Mouse (Mus musculus): ENCODE results near the gene Apom. TPM values are rescaled to one million over a fixed set of nuclear protein-coding genes. Genes with fewer than 3 reads are reported as not detected.
A peak's percentile ranks its signal among the peaks of the same experiment; 100 is the strongest.

Gene Apom
- total and polyA plus RNA-seq, 3 experiments = 0.22 to 0.78 TPM; not detected in 1

DNA sequence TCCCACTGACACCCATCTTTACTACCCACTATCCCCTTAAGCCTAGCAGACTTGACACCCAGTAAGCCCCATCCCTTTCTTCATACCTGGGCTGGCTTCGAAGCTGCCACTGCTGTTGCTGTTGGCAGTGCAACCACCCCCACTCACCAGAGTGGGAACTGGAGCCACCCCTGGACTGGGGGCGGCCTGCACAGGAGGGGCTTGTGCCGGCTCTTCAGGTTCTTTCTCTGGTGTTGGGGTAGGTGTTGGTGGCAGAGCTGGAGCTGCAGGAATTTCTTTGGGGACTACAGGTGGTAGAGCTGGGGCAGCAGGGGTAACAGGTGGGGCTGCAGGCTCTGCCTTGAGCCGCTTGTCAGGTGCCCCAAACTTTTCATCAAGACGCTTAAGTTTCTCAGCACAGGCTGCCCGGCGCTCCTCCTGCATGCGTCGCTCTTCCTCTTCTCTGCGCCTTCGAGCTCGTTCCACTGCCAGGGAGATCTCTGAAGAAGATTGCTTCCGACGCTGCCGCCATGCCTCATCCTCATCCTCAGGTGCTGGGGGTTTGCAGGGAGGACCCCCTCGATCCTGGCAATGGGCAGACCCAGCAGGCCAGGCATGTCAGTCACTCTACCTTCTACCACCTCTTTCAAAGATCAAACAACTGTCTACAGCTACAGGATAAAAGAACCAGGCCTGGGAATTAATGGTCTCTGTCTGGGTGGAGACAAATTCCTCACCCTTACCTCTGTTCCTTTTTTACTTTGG lies 27.2 kb upstream of the Apom start:
- DNase-seq = no peak

DNA sequence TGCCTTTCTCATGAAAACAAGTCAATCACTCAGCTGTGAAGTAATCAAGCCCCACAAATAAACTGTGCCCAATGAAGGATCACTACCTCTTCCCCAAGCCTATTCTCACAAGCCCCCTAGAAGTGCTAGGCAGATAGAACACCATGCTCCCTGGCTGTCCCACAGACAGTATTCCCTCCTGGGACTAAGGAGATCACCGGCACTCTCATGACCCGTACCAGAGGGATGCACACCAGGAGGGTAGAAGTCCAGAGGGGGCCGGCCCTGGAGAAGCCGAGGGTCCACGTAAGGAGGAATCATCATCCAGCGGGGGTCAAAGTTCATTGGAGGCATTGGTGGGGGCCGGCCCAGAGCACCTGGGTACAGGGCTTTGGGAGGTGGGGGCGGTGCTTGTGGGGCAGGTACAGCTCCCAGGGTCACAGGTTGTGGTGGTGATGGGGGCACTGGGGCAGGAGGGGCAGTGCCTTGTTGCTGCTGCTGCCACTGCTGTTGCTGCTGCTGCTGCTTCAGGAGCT lies 25.9 kb upstream of the Apom start:
- DNase-seq = no peak

DNA sequence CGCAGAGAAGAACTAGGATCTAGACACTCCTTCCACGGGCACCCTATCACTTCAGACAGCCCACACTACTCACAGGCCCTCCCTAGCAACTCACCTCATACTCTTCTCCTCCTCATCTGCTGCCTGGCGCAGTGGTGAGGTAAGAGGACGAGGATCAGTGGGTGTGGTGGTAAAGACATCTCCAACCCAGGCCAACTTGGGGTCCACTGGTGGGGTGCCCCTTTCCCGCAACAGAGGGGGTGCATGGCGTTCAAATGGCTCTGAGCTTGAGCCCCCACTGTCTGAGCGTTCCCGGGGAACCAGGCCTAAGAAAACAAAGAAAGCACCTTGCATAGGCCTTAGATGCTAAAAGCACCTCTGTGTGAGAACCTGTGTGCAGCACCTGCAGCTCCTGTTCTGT lies 25.4 kb upstream of the Apom start:
- no peak for DNase-seq

DNA sequence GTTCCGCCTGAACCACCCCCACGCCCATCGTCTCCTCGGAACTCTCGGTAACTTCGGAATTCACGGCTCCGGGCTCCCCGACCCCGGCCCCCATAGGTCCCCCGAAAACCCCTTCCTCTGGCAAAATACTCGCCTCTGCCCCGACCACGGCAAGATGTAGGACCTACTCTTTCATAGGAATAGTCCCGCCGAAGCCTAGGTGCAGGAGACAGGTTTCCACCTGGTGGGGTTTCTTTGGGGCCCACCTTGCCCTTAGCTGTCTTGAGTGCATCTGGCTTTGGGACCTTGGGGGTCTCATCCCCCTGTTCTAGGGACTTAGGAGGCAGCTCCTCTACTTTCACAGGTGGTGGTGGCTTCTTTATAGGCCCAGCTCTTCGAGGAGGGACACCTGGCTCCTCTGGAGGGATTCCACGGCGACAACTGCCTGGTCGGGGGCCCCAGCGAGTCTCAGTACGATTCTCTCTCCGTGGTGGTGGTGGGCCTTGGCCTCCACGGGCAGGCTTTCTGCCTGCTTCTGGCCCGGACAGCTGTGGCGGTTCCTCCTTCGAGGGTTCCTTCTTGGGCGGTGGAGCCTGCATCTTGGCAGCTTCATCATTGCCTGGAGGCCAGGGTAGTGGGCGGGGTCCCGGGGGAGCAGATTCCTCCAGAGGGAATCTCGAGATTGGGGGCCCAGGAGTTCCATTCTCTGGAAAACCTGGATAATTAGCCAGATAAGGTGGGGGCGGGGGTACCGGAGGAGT lies 24.8 kb upstream of the Apom start:
- no peak for DNase-seq

DNA sequence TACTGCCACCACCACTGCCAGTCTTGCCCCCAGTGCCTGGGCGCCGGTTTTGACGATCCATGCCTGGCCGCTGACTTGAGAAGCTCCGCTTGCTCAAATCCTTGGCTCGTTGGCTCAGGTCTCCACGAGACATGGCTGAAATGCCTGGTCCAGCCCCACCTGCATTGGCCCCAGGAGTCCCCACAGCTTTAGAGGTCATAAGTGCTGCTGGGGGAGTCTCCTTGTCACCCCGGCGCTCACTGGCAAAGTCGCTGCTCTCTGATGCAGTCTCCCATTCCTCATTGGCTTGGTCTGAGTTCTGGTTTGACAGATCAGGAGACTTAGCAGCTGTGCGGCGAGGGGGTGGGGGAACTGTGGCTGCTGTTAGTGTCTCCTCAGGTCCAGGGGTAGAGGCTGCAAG lies 23.6 kb upstream of the Apom start:
- DNase-seq = no peak

DNA sequence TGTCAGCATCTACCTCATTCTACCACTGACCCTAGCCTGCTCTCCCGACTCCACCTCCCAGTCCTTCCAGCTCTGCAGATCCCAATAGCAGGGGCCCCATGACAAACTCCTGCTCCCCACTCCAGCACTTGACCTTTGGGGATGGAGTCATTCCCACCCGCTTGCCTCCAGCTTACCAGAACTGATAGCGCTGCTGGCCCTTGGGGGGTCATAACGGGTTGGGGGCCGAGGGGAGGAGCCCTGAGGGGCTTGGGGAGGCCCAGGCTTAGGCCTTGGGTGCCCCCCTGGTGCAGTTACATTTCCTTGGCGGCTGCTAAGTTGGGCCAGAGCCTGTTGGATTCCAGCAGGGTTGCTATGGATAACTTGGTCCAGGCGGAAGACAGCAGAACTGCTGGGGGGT lies 22.8 kb upstream of the Apom start:
- no peak for DNase-seq

DNA sequence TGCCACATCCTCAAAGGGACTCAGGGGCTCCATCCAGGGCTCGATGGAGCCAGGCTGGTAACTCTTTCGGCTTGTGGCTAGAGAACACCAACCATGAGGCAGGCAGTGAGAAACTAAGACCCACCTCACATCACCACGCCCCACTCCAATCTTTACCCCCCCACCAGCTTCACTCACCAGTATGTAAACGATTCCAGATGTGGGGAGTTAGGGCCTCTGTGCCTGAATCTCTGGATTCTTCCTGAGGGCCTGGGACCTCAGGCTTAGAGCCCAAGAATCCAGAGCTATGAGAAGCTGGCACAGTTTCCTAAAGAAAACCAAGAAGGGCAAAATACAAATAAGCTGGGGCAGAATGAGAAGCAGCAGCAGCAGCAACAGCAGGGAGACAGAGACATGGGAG lies 22.1 kb upstream of the Apom start:
- no peak for DNase-seq

DNA sequence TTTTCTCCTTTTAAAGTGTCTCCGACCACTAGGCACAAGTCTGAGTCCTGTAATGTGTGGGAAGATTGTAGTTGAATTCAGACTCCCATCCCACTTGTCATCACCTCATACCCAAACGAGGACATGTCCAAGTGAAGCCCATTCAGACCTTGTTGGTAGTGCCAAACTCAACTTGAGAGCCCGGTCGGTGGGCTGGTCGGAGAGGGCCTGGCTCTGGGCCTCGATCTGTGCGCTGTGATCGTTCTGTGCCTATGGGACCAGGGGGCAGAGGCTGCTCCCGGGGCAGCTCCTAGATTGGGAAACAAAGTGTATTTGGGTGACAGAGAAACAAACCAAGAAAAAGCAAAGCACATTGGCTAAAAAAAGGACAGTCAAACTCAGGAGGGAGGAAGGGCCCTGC lies 21.2 kb upstream of the Apom start:
- no peak for DNase-seq

DNA sequence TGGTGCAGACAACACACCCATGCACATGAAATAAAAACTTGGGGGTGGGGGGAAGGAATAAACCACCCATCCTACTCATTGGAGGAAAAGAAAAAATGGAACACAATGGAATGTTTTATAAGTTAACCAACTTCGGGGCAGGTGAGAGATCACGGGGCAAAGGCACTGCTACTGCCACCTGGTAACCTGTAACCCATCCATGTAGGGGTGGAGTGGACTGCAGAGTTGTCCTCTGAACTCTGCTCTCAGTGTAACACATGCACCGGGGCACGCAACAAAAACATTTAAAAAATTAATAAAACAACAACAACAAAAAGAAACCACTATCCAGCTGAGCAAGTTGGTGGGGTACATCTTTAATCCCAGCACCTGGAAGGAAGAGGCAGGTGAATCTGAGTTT lies 20.3 kb upstream of the Apom start:
- DNase-seq = no peak

DNA sequence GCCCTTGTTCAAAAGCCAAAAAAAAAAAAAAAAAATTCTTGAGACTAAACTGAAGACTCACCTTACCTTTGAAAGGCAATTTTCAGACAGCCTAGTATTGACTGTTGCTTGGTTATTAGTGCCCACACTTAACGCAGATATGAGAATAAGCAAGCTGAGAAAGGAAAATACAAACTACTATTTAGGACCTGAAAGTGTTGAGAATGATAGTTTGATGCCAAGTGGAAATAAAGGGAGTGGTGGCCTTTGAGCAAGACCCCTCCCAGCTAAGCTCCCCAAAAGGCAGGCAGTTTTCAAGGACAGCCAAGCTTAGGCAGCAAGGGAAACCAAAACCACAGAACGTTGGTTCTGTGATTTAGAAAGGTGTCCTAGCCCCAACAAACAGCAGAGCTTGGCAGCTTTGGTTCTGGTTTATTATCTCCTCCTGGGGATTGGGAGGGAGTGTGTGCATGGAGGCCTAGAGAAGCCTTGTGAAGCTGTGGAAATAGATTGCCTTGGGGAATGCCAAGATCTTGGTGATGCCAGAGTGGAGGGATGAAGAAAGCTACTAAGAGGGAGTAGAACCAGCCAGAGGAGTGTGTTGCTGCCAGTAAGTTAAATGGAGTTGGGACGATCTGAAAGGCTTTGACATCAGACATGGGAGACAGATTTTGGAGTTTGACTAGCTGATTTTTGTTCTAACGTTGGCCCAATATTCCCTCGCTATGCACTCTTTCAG lies 16.2 kb upstream of the Apom start:
- no peak for DNase-seq

DNA sequence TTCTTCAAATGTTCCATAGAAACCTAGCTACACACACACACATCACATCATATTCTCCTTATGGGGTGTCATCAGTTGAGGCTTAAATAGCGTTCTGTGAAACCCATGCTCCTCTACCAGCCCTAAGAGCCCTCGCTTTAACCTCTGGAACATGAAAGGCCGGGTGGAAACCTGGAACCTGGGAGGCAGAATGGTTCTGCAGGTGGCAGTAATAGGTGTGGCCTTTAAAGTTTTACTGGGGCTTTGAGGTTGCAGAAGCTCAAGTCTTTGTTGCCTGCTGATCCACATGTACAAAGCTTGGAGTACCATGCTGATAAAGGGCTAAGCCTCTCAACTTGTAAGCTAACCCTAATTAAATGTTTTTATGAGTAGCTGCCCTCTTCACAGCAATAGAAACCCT lies 15.5 kb upstream of the Apom start:
- DNase-seq = no peak

DNA sequence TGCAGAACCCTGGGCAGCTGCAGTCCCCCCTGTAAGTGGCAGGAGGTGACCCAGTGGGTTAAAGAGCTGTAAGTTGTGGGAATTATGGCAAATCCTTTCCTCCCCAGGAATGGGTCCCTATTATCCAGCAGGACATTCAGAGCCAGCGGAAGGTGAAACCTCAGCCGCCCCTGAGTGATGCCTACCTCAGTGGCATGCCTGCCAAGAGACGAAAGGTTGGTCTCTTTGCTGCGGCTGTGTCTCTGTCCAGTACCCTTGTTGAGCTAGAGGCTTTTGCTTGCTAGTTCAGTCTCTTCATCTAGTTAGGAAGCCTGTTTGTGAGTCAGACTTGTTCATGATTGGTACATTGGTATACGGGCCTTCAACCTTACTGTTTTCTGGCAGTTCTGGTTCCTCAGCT lies 14.3 kb upstream of the Apom start:
- DNase-seq = no peak

DNA sequence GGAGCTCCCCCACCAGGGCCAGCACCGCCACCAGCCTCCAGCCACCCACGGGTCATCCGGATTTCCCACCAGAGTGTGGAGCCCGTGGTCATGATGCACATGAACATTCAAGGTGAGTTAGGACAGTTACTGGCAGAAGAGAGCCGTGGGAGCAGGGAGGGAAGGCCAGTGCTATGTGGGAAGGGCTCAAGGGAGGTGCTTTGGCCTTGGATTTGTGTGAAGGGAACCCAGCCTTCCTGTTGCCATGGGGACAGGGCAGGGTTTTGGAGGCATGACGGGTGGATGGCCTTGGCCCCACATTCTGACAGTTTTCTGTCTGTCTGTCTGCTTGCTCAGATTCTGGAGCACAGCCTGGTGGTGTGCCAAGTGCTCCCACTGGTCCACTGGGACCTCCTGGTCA lies 10.1 kb upstream of the Apom start:
- peak; percentile 94 for DNase-seq

DNA sequence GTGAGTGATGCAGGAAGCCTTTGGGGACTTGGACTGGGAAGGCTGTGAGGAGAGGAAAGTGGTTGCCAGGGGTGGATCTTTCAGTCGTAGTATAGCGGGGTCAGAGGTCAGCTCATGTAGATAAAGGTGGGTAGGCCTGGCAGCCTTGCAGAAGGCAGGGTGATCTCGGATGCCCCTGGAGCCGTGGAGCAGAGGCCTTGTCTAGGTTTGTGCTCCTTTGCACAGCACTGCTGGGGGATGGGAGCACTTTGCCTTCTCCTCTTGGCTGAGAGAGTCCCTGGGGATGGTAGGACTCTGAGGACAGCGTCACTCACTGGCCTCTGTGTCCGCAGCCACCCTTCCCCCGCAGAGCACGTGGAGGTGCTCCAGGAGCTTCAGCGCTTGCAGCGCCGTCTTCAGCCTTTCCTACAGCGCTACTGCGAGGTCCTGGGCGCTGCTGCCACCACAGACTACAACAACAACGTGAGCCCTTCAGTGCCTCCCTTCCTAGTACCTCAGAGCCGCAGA lies 8.7 kb upstream of the Apom start:
- DNase-seq = peak; percentile 50

DNA sequence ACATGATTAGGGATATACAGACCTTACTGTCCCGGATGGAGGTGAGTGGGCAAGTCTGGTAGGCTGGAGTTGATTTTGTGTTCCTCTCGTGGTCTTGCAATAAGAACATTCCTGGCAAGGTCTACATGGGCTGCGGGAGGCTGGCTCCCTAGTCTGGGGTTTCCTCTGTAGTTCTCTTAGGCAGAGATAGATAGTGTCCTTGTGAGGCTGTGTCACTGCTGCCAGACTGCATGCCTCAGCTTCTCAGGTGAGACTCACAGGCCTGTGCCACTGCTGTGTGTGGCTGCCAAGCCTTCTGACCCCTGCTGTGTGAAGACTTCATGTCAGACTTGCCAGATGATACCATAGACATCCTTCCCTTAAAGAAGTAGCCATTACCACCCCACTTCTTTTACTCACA lies 7.4 kb upstream of the Apom start:
- DNase-seq = peak; percentile 63

DNA sequence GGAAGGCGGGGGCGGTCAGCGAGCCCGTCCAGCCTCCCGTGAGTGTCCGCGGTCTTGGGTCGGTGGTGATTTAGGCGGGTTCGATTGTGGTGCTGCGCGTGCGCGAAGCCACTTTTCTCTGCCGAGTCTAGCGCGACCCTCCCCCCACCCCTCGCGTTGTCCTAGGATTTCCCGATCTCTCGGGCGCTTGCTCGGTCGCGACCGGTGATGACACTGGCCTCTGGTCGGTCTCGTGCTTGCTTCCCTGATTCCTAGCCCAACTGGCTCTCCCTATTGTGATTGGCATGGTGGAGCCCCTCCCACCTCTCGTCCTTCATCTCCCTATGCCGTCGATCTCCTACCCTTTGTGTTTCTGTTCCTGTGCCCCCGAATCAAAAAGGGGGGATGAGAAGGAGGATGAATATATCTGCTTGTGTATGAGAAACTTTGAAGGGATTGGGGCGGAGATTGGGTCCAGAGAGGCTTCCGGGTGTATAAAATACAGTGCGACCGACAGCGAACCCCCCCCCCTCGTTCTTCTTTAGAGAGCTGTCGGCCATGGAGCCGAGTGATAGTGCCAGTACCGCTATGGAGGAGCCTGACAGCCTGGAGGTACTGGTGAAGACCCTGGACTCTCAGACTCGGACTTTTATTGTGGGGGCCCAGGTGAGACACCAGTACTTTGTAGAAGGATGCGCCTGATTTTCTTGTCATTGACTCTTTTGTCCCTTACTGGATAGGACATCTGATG lies 3.9 kb upstream of the Apom start:
- no peak for DNase-seq

DNA sequence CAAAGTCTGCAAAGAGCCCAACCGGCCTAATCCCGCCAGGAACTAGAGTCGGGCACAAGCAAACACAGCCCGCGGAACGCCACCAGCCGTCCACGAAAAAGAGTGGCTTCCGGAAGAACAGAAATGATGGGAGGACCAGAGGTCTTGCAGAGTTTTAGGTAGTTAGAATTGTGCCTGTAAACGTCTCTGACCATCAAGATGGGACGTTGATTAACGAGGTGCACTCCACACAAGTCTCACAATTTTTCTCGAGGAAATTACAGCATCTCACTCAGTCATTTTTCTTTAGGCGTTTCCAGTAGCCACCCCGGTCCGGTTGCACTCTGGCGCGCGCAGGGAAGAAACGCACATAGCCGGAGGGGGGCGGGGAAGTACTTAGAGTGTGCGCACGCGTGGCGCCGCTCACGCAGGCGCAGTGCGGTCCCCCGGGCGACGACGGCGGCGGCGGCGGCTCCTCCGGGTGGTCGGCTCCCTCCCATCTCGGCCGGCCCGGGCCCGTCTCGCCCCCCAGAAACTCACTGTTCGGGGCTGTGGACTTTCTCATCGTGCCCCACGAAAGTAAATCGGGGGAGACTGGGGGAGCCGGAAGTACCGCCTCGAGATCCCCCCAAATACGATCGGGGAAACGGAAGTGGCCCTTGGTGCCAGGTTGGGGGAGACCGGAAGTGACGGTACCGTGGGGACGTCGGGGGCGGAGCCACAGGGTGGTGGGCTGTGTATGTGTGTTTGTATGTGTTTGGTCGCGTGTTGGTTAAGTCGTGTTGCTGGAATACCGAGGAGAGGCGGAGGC lies 3.1 kb upstream of the Apom start, which contains the start of gene Bag6:
TSS of gene Bag6 (plus strand) at position 378 of the 790 bp plus-strand sequence.
- DNase-seq = peak; percentile 95

DNA sequence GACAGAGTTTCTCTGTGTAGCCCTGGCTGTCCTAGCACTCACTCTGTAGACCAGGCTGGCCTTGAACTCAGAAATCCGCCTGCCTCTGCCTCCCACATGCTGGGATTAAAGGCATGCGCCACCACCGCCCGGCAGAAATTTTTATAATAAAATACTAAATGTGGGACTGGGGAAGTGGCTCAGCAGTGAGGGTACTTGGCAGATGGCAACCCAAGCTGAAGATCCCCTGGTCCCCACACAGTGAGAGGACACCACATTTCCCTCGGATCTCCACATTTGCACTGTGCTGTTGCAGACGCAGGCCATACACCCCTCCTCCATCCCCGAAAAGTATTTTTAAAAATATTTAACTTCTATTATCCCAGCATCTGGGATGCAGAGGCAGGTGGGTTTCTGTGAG lies 1.7 kb upstream of the Apom start:
- DNase-seq = no peak

DNA sequence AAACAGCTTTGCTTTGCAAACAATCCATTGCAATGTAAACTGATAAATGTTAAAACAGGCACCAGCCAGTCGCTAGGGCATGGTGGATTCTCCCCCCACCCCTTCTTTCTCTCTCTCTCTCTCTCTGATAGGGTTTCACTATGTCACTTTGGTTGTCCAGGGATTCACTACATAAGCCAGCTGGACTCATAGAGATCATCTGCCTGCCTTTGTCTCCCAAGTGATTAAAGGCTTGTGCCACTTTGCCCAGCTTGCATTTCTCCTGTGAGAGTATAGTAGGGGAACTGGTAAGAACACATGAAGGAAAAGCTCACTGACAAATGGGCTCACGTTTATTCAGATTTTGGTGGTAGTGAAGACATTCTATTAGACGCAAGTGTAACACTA lies 317 bp upstream of the Apom start:
- DNase-seq = no peak

DNA sequence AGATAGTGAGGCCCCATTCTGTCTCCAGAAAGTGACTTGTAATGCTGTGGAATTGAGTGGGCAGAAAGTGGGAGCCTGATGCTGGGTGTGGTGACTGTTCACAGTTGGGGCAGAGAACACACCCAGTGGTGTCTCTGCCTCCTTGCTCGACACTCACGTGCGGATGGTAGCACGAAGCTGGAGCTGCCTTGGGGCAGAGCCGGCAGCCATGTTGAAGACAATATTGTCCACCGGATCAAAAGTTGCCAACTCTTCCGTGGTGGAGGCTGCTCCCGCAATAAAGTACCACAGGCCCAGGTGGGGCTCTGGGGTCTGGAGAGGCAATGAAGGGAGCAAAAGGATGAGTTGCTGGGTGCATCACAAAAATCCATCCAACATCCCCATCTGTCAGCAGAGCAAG lies 812 bp downstream of the Apom start:
- no peak for DNase-seq

DNA sequence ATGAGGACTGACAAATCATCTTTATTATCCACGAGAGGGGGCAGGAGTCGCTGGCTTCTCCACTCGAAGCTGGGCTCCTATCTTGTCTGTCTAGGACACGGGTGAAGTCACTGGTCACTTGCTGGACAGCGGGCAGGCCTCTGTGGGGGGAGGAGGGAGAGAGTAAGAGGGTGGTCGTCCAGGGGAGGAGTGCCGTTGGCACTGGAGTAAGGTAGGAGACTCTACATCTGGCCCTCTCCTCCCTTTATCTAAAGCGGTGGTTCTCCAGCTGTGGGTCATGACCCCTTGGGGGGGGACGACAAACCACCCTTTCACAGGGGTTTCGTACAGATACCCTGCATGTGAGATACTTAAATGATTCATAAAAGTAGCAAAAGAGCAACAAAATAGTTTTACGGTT lies 2.9 kb downstream of the Apom start:
- DNase-seq = no peak
